Mouse (Mus musculus) embryonic facial prominence, embryonic 12.5 days (tissue): ENCODE results near the gene Chrm5. TPM values are rescaled to one million over a fixed set of nuclear protein-coding genes. Genes with fewer than 3 reads are reported as not detected.
"Not testable (repeated sequence)": the region's sequence is repeated elsewhere in the genome, so short reads cannot be mapped to it uniquely, and the experiment has no call there.

ENCODE experiments used
- ATAC-seq: fragments of 200-750 bp; cut with Nextera tagmentation; 2 replicates; pipeline ENCODE4 v1.8.0; 2017; ENCODE audit not compliant: insufficient number of reproducible peaks, insufficient read depth, low FRiP score, low TSS enrichment
- H3K27ac ChIP-seq: fragments of 300-500 bp; sonication (generic); 2 replicates; pipeline ENCODE4 v1.5.1; 2016; ENCODE audit warnings: mild to moderate bottlenecking
- H3K27me3 ChIP-seq: fragments of 300-500 bp; sonication (generic); 2 replicates; pipeline ENCODE4 v1.6.1; 2016; ENCODE audit warnings: mild to moderate bottlenecking, moderate library complexity
- H3K36me3 ChIP-seq: fragments of 300-500 bp; sonication (generic); 2 replicates; pipeline ENCODE4 v1.6.1; 2016; ENCODE audit warnings: mild to moderate bottlenecking
- H3K4me1 ChIP-seq: fragments of 300-500 bp; sonication (generic); 2 replicates; pipeline ENCODE4 v1.6.1; 2016
- H3K4me2 ChIP-seq: fragments of 300-500 bp; sonication (generic); replicated peaks from 2 replicates; pipeline ENCODE4 v1.6.1; 2016; ENCODE audit warnings: mild to moderate bottlenecking, moderate library complexity
- H3K4me3 ChIP-seq: fragments of 300-500 bp; sonication (generic); 2 replicates; pipeline ENCODE4 v1.5.1; 2016; ENCODE audit warnings: mild to moderate bottlenecking
- H3K9ac ChIP-seq: fragments of 300-500 bp; sonication (generic); 2 replicates; pipeline ENCODE4 v1.6.1; 2016; ENCODE audit warnings: mild to moderate bottlenecking, moderate library complexity
- H3K9me3 ChIP-seq: fragments of 300-500 bp; sonication (generic); 2 replicates; pipeline ENCODE4 v1.6.1; 2016; ENCODE audit warnings: mild to moderate bottlenecking, moderate library complexity
- WGBS: fragments of 180-500 bp; shearing (Covaris S2); methylation state at CpG from one replicate; pipeline ENCODE4 v1.1.7; 2016; 5-methylcytosine and 5-hydroxymethylcytosine counted together
- polyA plus RNA-seq: library from polyadenylated mRNA; unstranded; fragments of >200 nt; fragmentation: Nextera tagmentation; extraction: Ambion mirVana; gene quantifications from 2 replicates; pipeline ENCODE4 v1.2.1, GENCODE M21; 2016

Gene Chrm5
- polyA plus RNA-seq, 1 experiment from 2014 or later = not detected

DNA sequence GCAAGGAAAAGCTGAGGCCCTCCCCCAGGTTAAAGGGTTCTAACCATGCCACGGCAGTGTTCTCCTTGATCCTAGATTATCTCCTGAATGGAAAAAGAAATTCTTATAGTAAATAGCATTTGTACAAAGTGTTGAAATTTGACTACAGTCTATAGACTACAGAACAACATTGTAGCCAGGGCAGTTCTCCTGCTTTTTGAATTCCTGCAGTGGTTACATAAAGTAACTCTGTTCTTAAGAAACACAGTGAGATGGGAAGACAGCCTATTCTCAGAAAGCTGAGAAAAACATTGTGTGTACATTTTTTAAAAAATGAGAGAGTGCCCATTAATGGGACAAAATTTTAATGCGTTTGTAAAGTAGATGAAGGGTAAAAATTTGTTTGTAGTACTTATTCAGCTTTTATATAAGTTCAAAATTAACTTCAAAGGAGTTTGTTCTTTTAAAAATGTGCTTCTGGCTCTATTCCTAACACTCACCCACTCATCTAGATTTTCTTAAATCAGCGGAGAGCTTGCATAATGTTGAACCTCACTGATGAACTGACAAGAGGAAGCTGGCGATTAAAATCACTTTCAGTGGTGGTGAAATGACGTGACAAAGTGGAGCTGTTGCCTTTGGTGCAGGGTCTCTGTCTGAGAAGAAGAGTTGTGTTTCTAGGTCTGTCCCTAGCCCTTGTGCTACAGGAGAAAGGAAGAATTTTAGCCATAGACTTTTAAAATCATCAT is 5.4 kb downstream of the Chrm5 start:
- Histone ChIP-seq H3K27me3 (no peaks in the 10 kb centered on the region), H3K36me3 (no peaks in the 10 kb centered on the region), H3K27ac (no peak overlapping the region), H3K9ac (no peak overlapping the region), H3K9me3 (no peaks in the 10 kb centered on the region), H3K4me1 (no peaks in the 10 kb centered on the region), H3K4me2 (no peak overlapping the region), H3K4me3 (no peak overlapping the region)
- ATAC-seq = no peak
- whole genome bisulfite sequencing = 77% methylated on average over 5 of the region's 5 CpGs

GRCm38 (mm10) chr2:112472076-112472475 is 8.5 kb downstream of the Chrm5 start:
- H3K9me3 ChIP-seq = no peaks in the 10 kb centered on the region
- no peaks in the 10 kb centered on the region for H3K27me3 ChIP-seq
- H3K4me2 ChIP-seq = no peak overlapping the region
- 89% methylated on average over 2 of the region's 2 CpGs for WGBS
- peaks cover 23% of the 10 kb centered on the region for H3K36me3 ChIP-seq
- ATAC-seq = no peak
- H3K4me3 ChIP-seq = no peak overlapping the region
- H3K9ac ChIP-seq = no peak overlapping the region
- no peak overlapping the region for H3K27ac ChIP-seq
- H3K4me1 ChIP-seq = no peaks in the 10 kb centered on the region

- WGBS = 72% methylated on average over 5 of the region's 5 CpGs
- Histone ChIP-seq H3K9ac (no peak overlapping the region), H3K27ac (no peak overlapping the region), H3K27me3 (no peaks in the 10 kb centered on the region), H3K4me1 (no peaks in the 10 kb centered on the region), H3K4me3 (no peak overlapping the region), H3K36me3 (peaks cover 27% of the 10 kb centered on the region), H3K9me3 (no peaks in the 10 kb centered on the region), H3K4me2 (no peak overlapping the region)
- no peak for ATAC-seq
These were observed 9.6 kb downstream of the Chrm5 start for GRCm38 (mm10) chr2:112470961-112471381.

GRCm38 (mm10) chr2:112469542-112469941 is 11.0 kb downstream of the Chrm5 start:
- Histone ChIP-seq H3K4me1 (no peaks in the 10 kb centered on the region), H3K4me3 (no peak overlapping the region), H3K9me3 (no peaks in the 10 kb centered on the region), H3K27ac (no peak overlapping the region), H3K9ac (no peak overlapping the region), H3K36me3 (peaks cover 33% of the 10 kb centered on the region), H3K4me2 (no peak overlapping the region), H3K27me3 (no peaks in the 10 kb centered on the region)
- ATAC-seq = no peak

DNA sequence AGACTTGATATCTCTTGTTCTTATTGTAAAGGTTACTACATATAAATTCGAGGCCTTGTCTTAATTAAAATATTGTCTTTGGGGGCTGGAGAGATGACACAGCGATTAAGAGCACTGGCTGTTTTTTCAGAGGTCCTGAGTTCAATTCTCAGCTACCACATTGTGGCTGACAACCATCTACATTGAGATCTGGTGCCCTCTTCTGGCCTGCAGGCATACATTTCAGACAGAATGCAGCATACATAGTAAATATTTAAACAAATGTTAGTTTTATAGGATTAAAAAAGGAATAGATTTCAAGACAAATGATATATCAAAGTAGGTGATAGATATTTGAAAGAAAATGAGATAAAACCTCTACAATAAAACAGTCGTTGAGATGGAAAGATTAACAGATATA is 20.0 kb downstream of the Chrm5 start:
- Histone ChIP-seq H3K4me3 (no peak overlapping the region), H3K4me1 (peaks cover 7% of the 10 kb centered on the region; the same call in 1 of the 2 replicates), H3K27ac (no peak overlapping the region), H3K27me3 (no peaks in the 10 kb centered on the region), H3K36me3 (peaks cover 28% of the 10 kb centered on the region), H3K9ac (no peak overlapping the region), H3K9me3 (no peaks in the 10 kb centered on the region), H3K4me2 (no peak overlapping the region)
- no peak for ATAC-seq
- WGBS = 94% methylated on average over 3 of the region's 3 CpGs

DNA sequence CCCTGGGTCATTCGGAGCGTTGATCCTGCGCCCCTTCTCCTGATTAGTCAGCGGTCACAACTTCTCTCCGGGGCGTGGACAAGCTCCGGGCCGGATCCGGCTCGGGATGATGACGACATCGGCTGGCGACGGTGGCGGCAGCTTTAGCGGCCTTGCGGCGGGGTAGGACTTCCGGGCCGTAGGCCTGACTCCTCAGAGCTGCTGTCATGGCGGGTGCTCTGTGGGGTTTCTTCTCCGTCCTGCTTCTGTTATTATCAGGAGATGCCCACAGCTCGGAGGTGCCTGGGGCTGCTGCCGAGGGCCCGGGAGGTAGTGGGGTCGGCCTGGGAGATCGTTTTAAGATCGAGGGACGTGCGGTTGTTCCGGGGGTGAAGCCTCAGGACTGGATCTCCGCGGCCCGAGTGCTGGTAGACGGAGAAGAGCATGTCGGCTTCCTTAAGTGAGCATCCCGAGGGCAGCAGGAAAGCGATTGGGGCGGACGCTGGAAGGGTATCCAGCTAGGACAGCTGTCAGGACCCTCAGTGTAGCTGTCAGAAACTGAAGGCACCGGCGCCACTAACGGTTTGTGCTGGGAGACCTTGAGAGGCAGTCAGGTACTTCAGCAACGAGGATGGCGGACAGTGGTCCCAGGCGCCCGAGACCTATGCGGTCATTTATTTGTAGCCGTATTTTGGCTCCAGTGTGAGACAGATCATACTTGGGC is 25.6 kb downstream of the Chrm5 start, which contains the start of gene Emc7:
Gene Emc7, plus strand, starts transcription at position 136 of the 703 bp plus-strand sequence.
- H3K27ac ChIP-seq = peak within 1 kb of the TSS; percentile 67; the same call in 1 of the 2 replicates
- H3K4me3 ChIP-seq = peak within 1 kb of the TSS; percentile 72
- peaks cover 2% of the 10 kb centered on the region for H3K36me3 ChIP-seq
- H3K4me2 ChIP-seq = peak within 1 kb of the TSS; percentile 85
- H3K27me3 ChIP-seq = no peaks in the 10 kb centered on the region
- H3K9me3 ChIP-seq = no peaks in the 10 kb centered on the region
- peak within 1 kb of the TSS; percentile 86 for H3K9ac ChIP-seq
- H3K4me1 ChIP-seq = peaks cover 8% of the 10 kb centered on the region; the same call in 1 of the 2 replicates
- WGBS = under 1% methylated on average over 49 of the region's 49 CpGs
- ATAC-seq = peak; percentile 92

GRCm38 (mm10) chr2:112454125-112454861 is 26.3 kb downstream of the Chrm5 start:
- H3K4me3 ChIP-seq = peak overlapping the region; percentile 72
- 32% methylated on average over 17 of the region's 17 CpGs for WGBS
- no peaks in the 10 kb centered on the region for H3K9me3 ChIP-seq
- peak overlapping the region; percentile 85 for H3K4me2 ChIP-seq
- H3K27ac ChIP-seq = peak overlapping the region; percentile 67; the same call in 1 of the 2 replicates
- peak; percentile 32; the same call in 1 of the 2 replicates for ATAC-seq
- no peaks in the 10 kb centered on the region for H3K36me3 ChIP-seq
- peaks cover 8% of the 10 kb centered on the region; the same call in 1 of the 2 replicates for H3K4me1 ChIP-seq
- H3K27me3 ChIP-seq = no peaks in the 10 kb centered on the region
- peak overlapping the region; percentile 86 for H3K9ac ChIP-seq

DNA sequence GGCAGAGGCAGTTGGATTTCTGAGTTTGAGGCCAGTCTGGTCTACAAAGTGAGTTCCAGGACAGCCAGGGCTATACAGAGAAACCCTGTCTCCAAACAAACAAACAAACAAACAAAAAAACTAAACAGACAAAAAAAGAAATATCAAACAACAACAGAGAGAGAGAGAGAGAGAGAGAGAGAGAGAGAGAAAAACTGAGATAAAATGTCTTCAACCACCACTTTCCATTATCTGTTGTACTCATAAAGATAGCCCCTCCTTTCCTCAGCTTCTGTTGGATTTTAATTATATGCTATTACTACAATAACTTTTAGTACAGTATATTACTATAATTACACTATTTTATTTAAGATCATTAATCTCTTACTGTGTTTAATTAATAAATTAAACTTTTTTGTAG is 28.1 kb downstream of the Chrm5 start:
- not testable (repeated sequence) for H3K36me3 ChIP-seq, H3K4me2 ChIP-seq, H3K27me3 ChIP-seq, H3K4me3 ChIP-seq, H3K27ac ChIP-seq, H3K4me1 ChIP-seq, H3K9ac ChIP-seq, H3K9me3 ChIP-seq, ATAC-seq

- Histone ChIP-seq H3K4me3 (no peak overlapping the region), H3K4me2 (no peak overlapping the region), H3K9ac (no peak overlapping the region), H3K27ac (no peak overlapping the region), H3K4me1 (no peaks in the 10 kb centered on the region), H3K27me3 (no peaks in the 10 kb centered on the region), H3K9me3 (no peaks in the 10 kb centered on the region), H3K36me3 (no peaks in the 10 kb centered on the region)
- no peak for ATAC-seq
- 35% methylated on average over 4 of the region's 4 CpGs for WGBS
These were observed 30.8 kb downstream of the Chrm5 start for GRCm38 (mm10) chr2:112449597-112450296.

DNA sequence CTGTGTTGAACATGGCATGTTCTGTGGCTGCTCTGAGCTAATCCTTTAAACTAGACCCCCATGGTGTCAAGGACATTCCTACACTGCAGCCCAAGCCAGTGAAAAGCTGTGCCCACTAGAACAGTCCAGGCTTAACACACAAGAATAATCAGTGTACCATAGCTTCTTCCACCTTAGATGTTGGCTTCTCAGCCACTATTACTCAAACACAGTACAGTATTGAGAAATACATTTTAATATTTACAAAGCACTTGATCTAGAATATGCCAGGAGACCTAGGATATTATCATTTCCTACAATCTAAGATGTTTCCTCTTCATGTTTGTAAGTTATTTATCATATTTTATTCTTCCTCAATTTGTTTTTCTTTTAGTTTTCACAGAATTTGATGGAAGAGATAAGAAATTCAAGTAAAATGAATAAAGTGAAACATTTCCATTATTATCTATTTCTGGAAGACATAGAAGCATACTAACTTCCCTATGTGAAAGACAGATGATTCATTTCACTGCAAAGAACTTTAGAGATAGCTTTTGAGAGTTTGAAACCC is 32.0 kb downstream of the Chrm5 start:
- no peaks in the 10 kb centered on the region for H3K9me3 ChIP-seq
- no peak overlapping the region for H3K4me2 ChIP-seq
- H3K4me3 ChIP-seq = no peak overlapping the region
- H3K4me1 ChIP-seq = no peaks in the 10 kb centered on the region
- H3K27ac ChIP-seq = no peak overlapping the region
- ATAC-seq = no peak
- no peak overlapping the region for H3K9ac ChIP-seq
- H3K36me3 ChIP-seq = no peaks in the 10 kb centered on the region
- H3K27me3 ChIP-seq = no peaks in the 10 kb centered on the region

DNA sequence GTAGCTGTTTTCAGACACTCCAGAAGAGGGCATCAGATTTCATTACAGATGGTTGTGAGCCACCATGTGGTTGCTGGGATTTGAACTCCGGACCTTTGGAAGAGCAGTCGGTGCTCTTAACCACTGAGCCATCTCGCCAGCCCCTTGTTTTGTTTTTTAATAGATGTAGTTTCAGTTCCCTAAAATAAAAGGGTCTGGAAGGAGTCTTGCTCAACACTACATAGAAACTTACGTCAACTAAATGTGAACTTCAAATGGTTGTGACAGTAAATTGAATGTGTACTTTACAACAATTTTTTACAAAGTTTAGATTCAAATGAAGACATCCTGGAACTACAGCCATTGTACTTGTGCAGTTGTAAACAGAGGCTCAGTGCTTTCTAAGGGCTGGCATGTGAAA is 32.5 kb downstream of the Chrm5 start:
- H3K27me3 ChIP-seq, H3K27ac ChIP-seq, H3K36me3 ChIP-seq, H3K4me3 ChIP-seq, H3K9ac ChIP-seq, H3K9me3 ChIP-seq, ATAC-seq, H3K4me2 ChIP-seq, H3K4me1 ChIP-seq: not testable (repeated sequence)
- 67% methylated on average over 4 of the region's 4 CpGs for WGBS
